Comparison of ENCODE assay signal across 21 mouse cellular contexts in genomic region chr13:102089551-102089950, GRCm38 (mm10).
DNase-seq lines count a peak whose midpoint lies in the region; ATAC-seq lines count a peak whose summit lies in the region.
"Had no signal": no experiment of that assay in that cellular context is flagged by ENCODE, and none has a peak within 500 bp of the region (broad histone marks: within the 10 kb centered on the region; RNA-seq: fewer than 3 reads in every experiment).

No protein-coding gene starts in this region.

- 60% methylated on average over 5 of the region's 5 CpGs for WGBS in heart, embryonic 12.5 days
- WGBS in midbrain, embryonic 11.5 days: 82% methylated on average over 5 of the region's 5 CpGs

- H3K4me1 ChIP-seq in heart, embryonic 12.5 days (replicated peaks): no peaks in the 10 kb centered on the region
- H3K4me1 ChIP-seq in midbrain, embryonic 11.5 days (ENCODE audit: control insufficient read depth, insufficient read depth, low read length): no peaks in the 10 kb centered on the region
- H3K4me1 ChIP-seq: forebrain, embryonic 13.5 days; hindbrain, embryonic 13.5 days; intestine, embryonic 15.5 days; liver, embryonic 13.5 days; midbrain, embryonic 15.5 days had no signal

- intact Hi-C loops in heart, postnatal 10 days (cut with DNase I): no loop called here

- H3K27ac ChIP-seq in heart, embryonic 12.5 days (ENCODE audit: poor library complexity, severe bottlenecking): no peak overlapping the region
- no peak overlapping the region for H3K27ac ChIP-seq in midbrain, embryonic 11.5 days (ENCODE audit: low read depth, low read length)
- H3K27ac ChIP-seq: forebrain, embryonic 13.5 days; hindbrain, embryonic 13.5 days; intestine, embryonic 15.5 days; limb, embryonic 12.5 days; liver, embryonic 13.5 days; midbrain, embryonic 15.5 days had no signal

- DNase-seq in heart, postnatal 10 days: peak; percentile 11 to 15
- DNase-seq in thymus, postnatal 14 days: peak; percentile 58
- DNase-seq in midbrain, embryonic 11.5 days (ENCODE audit: low spot score, missing footprints): no peak
- DNase-seq: adrenal gland, postnatal 14 days; B cell, adult 2 months; cerebellum, adult 11 months; gastrocnemius, postnatal 10 days; liver, embryonic 13.5 days; right cerebral cortex, adult 18-20 months had no signal

- no peaks in the 10 kb centered on the region for H3K9me3 ChIP-seq in heart, embryonic 12.5 days (replicated peaks)
- no peaks in the 10 kb centered on the region for H3K9me3 ChIP-seq in midbrain, embryonic 11.5 days (ENCODE audit: control insufficient read depth, low read length)
- H3K9me3 ChIP-seq: forebrain, embryonic 13.5 days; hindbrain, embryonic 13.5 days; intestine, embryonic 15.5 days; limb, embryonic 12.5 days; liver, embryonic 13.5 days; midbrain, embryonic 15.5 days had no signal

- no peaks in the 10 kb centered on the region for H3K36me3 ChIP-seq in heart, embryonic 12.5 days
- no peaks in the 10 kb centered on the region for H3K36me3 ChIP-seq in midbrain, embryonic 11.5 days (ENCODE audit: control insufficient read depth, insufficient read depth, low read length)
- H3K36me3 ChIP-seq: hindbrain, embryonic 13.5 days; intestine, embryonic 15.5 days; limb, embryonic 12.5 days; liver, embryonic 13.5 days; midbrain, embryonic 15.5 days had no signal

- no peak overlapping the region for H3K4me3 ChIP-seq in heart, embryonic 12.5 days
- no peak overlapping the region for H3K4me3 ChIP-seq in midbrain, embryonic 11.5 days (ENCODE audit: low read depth, low read length)
- H3K4me3 ChIP-seq: erythroblast, embryonic 14.5 days; forebrain, embryonic 13.5 days; hindbrain, embryonic 13.5 days; intestine, embryonic 15.5 days; limb, embryonic 12.5 days; liver, embryonic 13.5 days; midbrain, embryonic 15.5 days had no signal

- no peaks in the 10 kb centered on the region for H3K27me3 ChIP-seq in heart, embryonic 12.5 days (replicated peaks)
- no peaks in the 10 kb centered on the region for H3K27me3 ChIP-seq in midbrain, embryonic 11.5 days (ENCODE audit: control insufficient read depth, insufficient read depth, low read length)
- H3K27me3 ChIP-seq: forebrain, embryonic 13.5 days; hindbrain, embryonic 13.5 days; intestine, embryonic 15.5 days; limb, embryonic 12.5 days; liver, embryonic 13.5 days; midbrain, embryonic 15.5 days; Patski had no signal

- no peak overlapping the region for H3K4me2 ChIP-seq in heart, embryonic 12.5 days
- H3K4me2 ChIP-seq in midbrain, embryonic 11.5 days: no peak overlapping the region
- H3K4me2 ChIP-seq: forebrain, embryonic 13.5 days; hindbrain, embryonic 13.5 days; intestine, embryonic 15.5 days; limb, embryonic 12.5 days; liver, embryonic 13.5 days; midbrain, embryonic 15.5 days had no signal

- H3K9ac ChIP-seq in heart, embryonic 12.5 days: no peak overlapping the region
- no peak overlapping the region for H3K9ac ChIP-seq in midbrain, embryonic 11.5 days (ENCODE audit: low read length)
- H3K9ac ChIP-seq: forebrain, embryonic 13.5 days; hindbrain, embryonic 13.5 days; intestine, embryonic 15.5 days; limb, embryonic 12.5 days; liver, embryonic 13.5 days; midbrain, embryonic 15.5 days had no signal

- no peak for ATAC-seq in heart, embryonic 12.5 days (ENCODE audit: insufficient number of reproducible peaks, low FRiP score)
- ATAC-seq in activated CD4-positive, CD25-positive, alpha-beta regulatory T cell, adult 4 months: peak; percentile 19
- 0 out of 2 replicates have a peak, but pooled peaks have one; percentile 19 for ATAC-seq in megakaryocyte-erythroid progenitor cell, adult 5-6 weeks (replicated peaks; ENCODE audit: low FRiP score, low TSS enrichment, poor library complexity, severe bottlenecking)
- no peak for ATAC-seq in erythroblast, adult 5-6 weeks (replicated peaks; ENCODE audit: low FRiP score, poor library complexity, severe bottlenecking)
- ATAC-seq in midbrain, embryonic 11.5 days (ENCODE audit: low FRiP score): no peak
- no peak for ATAC-seq in monocyte, adult 5-6 weeks (replicated peaks; ENCODE audit: insufficient number of reproducible peaks, low FRiP score, low TSS enrichment, poor library complexity, severe bottlenecking)
- ATAC-seq: forebrain, embryonic 13.5 days; intestine, embryonic 15.5 days; midbrain, embryonic 15.5 days; Patski had no signal

Comparison
In these comparisons a context has a peak if more than half of its experiments do, and no peak if none do; other contexts are left out.
1. ATAC-seq: peak in activated CD4-positive, CD25-positive, alpha-beta regulatory T cell, adult 4 months (single experiment) and megakaryocyte-erythroid progenitor cell, adult 5-6 weeks (single experiment); none in heart, embryonic 12.5 days (single experiment), erythroblast, adult 5-6 weeks (single experiment), midbrain, embryonic 11.5 days (single experiment) and monocyte, adult 5-6 weeks (single experiment).